Mouse (Mus musculus) naive thymus-derived CD4-positive, alpha-beta T cell, adult 2 months (primary cell): ENCODE measurements around the gene Dcaf5.
A peak's percentile ranks its signal among the peaks of the same experiment; 100 is the strongest.

Experiments
- DNase-seq: peaks from one replicate; pipeline ENCODE4 v3.0.0-alpha.2; 2011; ENCODE audit warnings: low read depth

Gene Dcaf5

DNA sequence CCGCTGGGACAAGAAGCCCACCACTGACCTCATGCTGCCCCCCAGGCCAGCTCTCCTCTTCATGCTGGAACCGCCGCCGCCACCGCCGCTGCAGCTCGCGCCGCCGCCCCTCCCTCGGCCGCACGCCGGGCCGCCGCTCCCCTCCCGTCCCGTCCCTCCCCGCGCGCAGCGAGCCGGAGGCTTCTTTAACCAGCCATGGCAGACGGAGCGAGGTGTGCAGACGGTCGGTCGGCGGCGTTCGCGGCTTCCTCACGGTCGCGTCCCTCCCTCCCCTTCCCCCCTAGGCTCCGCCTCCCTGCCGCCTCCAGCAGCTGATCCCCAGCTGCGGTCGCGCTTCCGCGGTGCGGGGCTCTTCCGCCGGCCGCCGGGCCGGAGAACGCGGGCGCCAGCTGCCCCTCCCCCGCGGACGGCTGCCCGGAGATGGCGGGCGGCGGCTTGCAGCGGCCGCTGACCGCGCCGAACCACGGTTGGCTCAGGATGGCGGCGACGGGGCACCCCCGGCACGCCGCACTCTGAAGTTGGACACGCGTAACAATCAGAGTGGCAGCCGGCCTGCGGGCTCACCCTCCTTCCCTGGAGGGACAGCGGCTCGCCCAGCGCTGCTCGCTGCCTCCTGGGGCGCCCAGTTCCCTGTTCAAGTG is at the start of gene Dcaf5:
Gene Dcaf5, minus strand, starts transcription at position 266 of the 641 bp plus-strand sequence.
- DNase-seq: peak; percentile 82

GRCm38 (mm10) chr12:80483397-80483796 is 47.0 kb upstream of the Dcaf5 start:
- no peak for DNase-seq

- no peak for DNase-seq
Observed at GRCm38 (mm10) chr12:80479986-80480385, 43.6 kb upstream of the Dcaf5 start.

DNA sequence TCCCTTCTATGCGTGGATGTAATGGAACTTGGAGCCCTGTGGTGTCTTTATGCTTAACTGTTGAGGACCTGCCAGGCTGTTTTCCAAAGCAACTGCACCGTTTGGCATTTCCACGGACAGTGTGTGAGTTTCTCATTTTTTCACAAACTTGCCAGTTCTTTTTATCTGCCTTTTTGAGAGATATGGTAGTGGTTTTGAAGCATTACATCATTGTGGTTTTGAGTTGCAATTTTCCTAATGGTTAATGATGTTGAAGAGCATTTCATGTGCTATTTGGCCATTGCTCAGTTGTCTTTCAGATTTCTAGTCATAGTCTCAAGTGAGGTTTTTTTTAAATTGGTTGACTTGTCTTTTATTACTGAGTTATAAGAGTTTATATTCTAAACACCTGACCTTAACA is 37.3 kb upstream of the Dcaf5 start:
- DNase-seq: no peak

DNA sequence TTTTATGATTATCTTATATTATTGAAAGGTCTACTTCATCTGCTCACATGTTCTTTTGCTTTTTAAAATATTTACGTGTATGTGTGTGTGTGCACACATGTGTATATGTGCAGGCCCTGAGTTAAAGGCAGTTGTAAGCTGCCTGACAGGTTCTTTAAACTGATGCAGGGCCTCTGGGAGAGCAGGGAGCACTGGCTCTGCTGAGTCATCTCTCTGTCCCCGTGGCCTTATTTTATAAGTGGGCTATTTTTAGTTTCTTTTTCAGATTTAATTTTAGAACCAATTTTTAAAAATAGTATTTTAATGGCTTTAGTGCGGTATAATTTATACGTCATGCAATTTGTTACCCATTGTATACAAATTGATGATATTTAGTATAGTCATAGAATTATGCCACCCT is 35.5 kb upstream of the Dcaf5 start:
- DNase-seq: no peak

DNA sequence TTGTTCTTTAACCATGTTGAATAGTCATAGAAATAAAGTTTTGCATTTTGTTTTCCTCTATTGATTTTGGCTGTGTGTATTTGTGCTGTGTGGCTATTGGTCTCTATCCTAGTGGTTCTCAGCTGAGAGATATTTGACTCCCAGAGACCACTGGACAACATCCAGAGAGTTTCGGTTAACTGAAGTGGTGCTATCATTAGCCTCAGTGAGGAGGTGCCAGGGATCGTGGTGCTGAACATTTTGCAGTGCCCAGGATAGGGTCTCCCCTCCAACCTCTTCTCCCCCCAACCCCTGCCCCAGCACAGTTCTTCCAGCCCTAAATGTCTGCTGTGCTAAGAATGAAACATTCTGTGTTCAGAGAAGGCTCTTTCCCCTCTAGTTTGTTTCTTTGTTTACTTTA is 33.8 kb upstream of the Dcaf5 start:
- no peak for DNase-seq

GRCm38 (mm10) chr12:80463666-80464269 is 27.4 kb upstream of the Dcaf5 start:
- no peak for DNase-seq

DNA sequence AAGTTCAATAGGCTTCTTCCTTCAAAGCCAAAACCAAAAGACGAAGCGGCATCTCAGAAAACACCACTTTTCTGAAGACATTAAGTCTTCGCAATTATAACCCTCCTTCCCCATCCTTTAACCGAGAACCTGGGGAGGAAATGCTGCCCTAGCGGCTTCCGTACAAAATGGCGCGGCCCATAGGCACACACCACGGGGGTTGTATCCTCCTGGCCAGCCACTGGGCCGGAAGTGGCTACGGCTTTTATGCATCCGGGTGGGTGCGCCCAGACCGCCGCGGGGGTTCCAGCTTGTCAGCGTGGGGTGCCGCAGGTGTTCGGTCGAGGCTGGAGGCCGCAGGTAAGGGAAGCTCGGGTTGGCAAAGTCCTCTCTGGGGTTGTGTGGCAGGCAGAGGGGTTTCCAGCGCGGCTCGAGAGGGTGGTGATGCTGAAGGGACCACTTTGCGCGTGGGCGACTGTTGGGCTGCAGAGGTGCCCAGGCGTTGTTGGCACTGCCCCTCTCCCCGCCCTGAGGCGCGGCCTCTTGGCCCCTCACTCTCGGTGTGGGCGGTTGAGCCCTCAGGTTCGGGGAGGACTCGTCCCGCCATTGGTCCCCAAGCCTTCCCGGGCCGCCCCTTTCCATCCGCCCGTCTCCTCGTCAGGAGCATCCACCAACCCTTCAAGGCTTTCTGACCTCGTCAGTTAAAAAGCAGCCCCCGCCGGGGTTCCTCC is 26.7 kb upstream of the Dcaf5 start, which contains the start of gene Exd2:
Gene Exd2, plus strand, starts transcription at position 154 of the 710 bp plus-strand sequence.
- peak; percentile 86 for DNase-seq

DNA sequence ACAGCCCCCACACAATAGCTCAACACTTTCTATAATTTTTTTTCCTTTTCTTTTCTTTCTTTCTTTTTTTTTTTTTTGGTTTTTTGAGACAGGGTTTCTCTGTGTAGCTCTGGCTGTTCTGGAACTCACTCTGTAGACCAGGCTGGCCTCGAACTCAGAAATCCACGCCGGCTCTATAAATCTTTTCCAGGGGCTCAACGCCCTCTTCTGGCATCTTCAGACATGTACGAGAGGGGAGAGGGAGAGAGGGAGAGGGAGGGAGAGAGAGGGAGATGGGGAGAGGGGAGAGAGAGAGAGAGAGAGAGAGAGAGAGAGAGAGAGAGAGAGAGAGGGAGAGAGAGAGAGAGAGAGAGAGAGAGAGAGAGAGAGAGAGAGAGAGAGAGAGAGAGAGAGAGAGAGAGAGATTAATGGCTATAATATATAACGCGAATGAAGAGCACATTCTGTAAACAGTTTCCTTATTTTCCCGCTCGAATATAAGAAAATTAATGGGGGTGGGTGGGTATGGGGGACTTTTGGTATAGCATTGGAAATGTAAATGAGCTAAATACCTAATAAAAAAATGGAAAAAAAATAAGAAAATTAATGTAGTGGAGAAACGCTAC is 26.0 kb upstream of the Dcaf5 start:
- peak; percentile 26 for DNase-seq

DNA sequence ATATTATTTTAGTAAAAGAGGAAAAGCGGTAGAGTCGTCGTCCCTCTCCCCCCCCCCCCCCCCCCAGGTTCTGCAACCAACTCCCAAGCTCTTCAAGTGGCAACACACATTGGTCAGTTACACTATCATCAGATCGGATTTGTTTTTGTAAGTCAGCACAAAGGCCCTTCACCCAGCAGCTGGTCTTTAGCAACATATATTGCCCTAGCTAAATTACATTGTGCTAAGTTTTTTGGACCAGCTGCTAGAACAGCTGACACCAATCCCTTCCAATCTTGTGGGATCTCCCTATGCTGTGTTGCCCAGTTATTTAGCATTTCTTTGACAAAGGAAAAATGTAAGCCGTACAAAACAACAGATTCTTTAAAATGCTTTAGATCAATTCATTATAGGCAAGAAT is 21.6 kb upstream of the Dcaf5 start:
- no peak for DNase-seq

DNA sequence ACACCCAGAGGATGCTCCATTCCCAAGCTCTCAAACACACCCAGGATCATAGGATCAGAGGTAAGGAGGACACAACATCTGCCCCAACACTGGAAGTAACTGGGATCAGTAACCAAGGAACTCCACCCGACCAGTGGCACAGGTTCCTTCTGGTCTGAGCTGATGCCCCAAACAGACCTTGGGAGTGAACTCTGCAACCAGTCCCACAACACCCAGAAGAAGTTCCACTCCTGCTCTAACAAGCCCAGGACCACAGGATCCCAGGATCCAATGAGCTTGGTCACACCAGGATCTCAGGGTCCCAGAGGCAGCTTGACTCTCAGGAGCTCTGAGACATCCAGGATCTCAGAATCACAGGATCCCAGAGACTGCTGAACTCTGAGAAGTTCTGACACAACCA is 17.1 kb upstream of the Dcaf5 start:
- no peak for DNase-seq

DNA sequence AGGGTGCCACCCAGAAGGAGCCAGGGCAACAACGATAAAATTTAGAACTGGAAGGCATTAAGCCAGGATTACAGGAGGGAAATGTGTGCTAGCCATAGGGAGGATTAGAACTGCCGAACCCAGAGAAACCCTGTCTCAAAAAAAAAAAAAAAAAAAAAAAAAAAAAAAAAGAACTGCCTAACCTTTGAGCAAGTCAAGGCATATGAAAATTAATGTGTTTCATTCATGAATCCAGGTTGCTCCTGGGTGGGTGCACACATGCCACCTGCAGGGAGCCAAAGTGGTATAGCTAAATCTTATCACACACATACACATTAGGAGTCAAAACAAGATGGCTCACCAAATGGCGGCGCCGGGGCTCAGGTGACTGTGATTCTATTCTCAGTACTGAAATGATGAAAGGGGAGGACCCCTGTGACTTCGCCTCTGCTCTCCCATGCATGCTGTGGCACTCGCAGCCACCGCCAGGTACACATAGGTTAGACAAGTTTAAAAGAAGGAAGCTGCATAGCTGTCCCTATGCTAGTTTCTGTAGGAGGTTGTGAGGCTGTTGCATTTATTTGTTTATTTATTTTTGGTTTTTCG is 8.2 kb upstream of the Dcaf5 start:
- DNase-seq: no peak

GRCm38 (mm10) chr12:80440957-80441356 is 4.6 kb upstream of the Dcaf5 start:
- peak; percentile 47 for DNase-seq

GRCm38 (mm10) chr12:80437051-80437675 is 762 bp upstream of the Dcaf5 start:
- peak; percentile 16 for DNase-seq

DNA sequence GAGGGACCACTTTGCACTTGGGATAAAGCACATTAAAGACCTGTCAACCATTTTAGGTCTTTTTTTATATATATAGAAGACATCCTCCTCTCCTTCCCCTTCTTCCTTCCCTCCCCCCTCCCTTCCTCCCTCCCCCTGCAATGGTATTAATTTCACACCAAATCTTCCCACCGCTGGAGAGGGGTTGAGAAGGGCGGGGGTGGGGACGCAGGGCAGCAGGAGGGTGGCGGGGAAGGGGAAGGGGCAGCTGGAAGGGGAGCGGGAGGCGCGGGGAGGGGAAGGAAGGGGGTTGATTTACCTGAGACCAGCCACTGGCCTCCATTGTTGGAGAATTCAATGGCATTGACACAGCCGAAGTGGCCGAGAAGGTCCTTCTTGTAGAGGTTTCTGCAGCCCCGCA is 514 bp downstream of the Dcaf5 start:
- peak; percentile 47 for DNase-seq

DNA sequence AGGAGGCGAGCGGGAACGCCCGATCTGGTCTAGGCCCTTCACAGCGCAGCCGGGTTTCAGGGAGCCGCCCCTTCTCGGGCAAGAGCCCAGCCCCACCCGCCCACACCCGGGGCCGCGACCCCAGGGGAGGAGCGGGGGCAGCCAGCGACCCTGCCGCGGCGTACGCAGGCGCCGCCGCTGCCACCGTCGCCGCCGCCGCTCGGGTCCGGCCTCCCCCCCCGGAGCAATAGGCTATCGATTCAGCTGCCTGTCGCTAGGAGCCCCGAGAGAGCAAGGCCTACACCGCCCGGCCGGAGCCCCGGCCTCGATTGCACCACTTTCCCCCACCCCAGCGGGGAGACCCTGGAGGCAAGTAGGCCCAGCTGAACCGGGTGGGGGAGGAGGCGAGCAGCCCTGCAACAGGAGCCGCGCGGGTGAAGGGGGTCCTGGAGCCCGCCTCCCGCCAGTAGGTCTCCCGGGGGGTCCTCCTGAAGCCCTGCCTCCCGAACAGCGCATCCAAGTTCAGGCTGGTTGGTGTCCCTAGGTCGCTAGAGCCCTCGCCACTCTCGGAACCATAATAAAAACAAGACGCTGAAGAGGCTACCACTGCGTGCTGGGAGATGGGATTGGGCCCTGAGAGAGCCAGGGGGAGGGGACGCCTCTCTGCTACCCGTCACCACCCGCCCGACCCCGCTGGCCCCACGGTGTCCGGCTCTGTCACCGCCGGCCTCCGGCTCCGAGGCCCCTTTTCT is 1.3 kb downstream of the Dcaf5 start:
- peak; percentile 76 for DNase-seq

- no peak for DNase-seq
Observed at GRCm38 (mm10) chr12:80434601-80434960, 1.8 kb downstream of the Dcaf5 start.

DNA sequence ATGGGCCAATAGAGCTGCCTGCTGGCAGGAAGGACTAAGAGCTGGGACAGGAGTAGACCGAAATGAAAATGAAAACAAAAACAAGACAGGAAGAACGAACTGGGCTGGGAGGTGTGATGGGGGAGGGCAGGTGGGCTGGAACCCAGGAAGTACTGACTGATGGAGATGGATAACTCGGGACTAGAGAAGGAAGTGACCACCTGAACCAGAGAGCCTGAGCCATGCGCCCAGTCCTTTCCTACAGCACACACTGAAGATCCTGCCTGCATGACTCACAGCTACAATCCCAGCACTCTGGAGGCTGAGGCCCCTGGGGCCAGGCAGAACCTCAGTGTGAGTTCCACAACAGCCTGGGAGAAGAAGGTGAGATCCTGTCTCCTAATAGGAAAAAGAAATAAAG is 3.1 kb downstream of the Dcaf5 start:
- peak; percentile 41 for DNase-seq

GRCm38 (mm10) chr12:80427683-80428082 is 8.7 kb downstream of the Dcaf5 start:
- no peak for DNase-seq

- DNase-seq: no peak
Observed at GRCm38 (mm10) chr12:80415100-80415499, 21.3 kb downstream of the Dcaf5 start.

DNA sequence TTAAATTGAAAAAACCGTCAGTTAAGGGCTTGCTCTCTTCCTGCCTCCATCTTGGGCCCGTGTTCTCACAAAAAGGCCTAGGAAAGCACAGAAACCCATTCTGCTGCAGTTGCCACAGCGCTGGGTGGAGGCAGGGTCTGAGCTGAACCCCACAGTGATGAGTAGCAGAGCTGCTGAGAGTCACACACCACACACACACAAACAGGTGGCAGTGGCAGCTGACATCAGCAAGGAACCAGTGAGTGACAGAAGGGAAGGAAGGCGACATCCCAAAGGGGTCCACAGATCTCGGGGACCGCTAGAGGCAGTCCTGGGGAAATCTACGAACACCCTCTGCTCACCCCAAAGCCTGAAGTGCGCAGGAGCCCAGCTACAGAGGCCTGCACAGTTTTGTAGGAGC is 25.5 kb downstream of the Dcaf5 start:
- no peak for DNase-seq
